Mouse (Mus musculus): ENCODE data around the gene Gm45837.
"Not testable (repeated sequence)": the region's sequence is repeated elsewhere in the genome, so short reads cannot be mapped to it uniquely, and the experiment has no call there.

GRCm38 (mm10) chr7:101559393-101559792 is 148.7 kb downstream of the Gm45837 start:
- TF ChIP-seq CTCF, EP300 (IDR thresholded peaks at IDR 0.05; ENCODE audit: low read depth): not testable (repeated sequence)

Measured in liver, embryonic 14.5 days (tissue).